Mouse (Mus musculus) megakaryocyte, embryonic 14.5 days (primary cell): Measurements from ENCODE around the gene Elf5.

Experiments used
- FLI1 ChIP-seq: IDR thresholded peaks from 2 replicates; pipeline ENCODE4 v1.6.1; 2012; ENCODE audit warnings: low read length, inconsistent platforms, mixed read lengths
- GATA1 ChIP-seq: IDR thresholded peaks from 3 replicates; pipeline ENCODE4 v1.6.1; 2012; ENCODE audit warnings: mixed read lengths, low read length, inconsistent platforms, borderline replicate concordance

- TF ChIP-seq GATA1 (no peak), FLI1 (no peak)
Measured at GRCm38 (mm10) chr2:103457628-103458027, 46.1 kb downstream of the Elf5 start.
